Mouse (Mus musculus) spleen, postnatal 36 days (tissue): ENCODE measurements around the gene Carmil1.

ENCODE experiments used
- DNase-seq, 2 experiments: peaks; one replicate each; pipeline ENCODE4 v3.0.0; 2022; ENCODE audit warnings: low spot score in 2 of 2, mixed read lengths in 1 of 2

The Carmil1 gene

GRCm38 (mm10) chr13:24048611-24049010 lies 232.0 kb downstream of the Carmil1 start:
- DNase-seq: no peak

GRCm38 (mm10) chr13:24045271-24045670 lies 235.3 kb downstream of the Carmil1 start:
- no peak for DNase-seq

GRCm38 (mm10) chr13:24040221-24040620 lies 240.4 kb downstream of the Carmil1 start:
- DNase-seq: no peak

GRCm38 (mm10) chr13:24037502-24037901 lies 243.1 kb downstream of the Carmil1 start:
- no peak for DNase-seq

- no peak for DNase-seq
These were observed 244.4 kb downstream of the Carmil1 start for GRCm38 (mm10) chr13:24036150-24036549.

- DNase-seq: no peak
These were observed 253.1 kb downstream of the Carmil1 start for GRCm38 (mm10) chr13:24027191-24028170.

- no peak for DNase-seq
These were observed 262.1 kb downstream of the Carmil1 start for GRCm38 (mm10) chr13:24018515-24018914.

GRCm38 (mm10) chr13:24005528-24005927 lies 275.1 kb downstream of the Carmil1 start:
- no peak for DNase-seq

- no peak for DNase-seq
These were observed 278.8 kb downstream of the Carmil1 start for GRCm38 (mm10) chr13:24001797-24002196.

- DNase-seq: no peak
These were observed 279.5 kb downstream of the Carmil1 start for GRCm38 (mm10) chr13:24001081-24001480.

GRCm38 (mm10) chr13:23998826-23999225 lies 281.8 kb downstream of the Carmil1 start:
- no peak for DNase-seq

GRCm38 (mm10) chr13:23994756-23995155 lies 285.8 kb downstream of the Carmil1 start:
- DNase-seq: no peak

- no peak for DNase-seq
These were observed 286.6 kb downstream of the Carmil1 start for GRCm38 (mm10) chr13:23994024-23994423.

- peak; percentile 6 to 12 for DNase-seq
These were observed 289.7 kb downstream of the Carmil1 start, which contains the start of gene Scgn for GRCm38 (mm10) chr13:23990928-23991327. Gene Scgn (minus strand): TSS chr13:23991214.

GRCm38 (mm10) chr13:23990451-23990850 lies 290.1 kb downstream of the Carmil1 start:
- DNase-seq: no peak

GRCm38 (mm10) chr13:23985130-23985529 lies 295.5 kb downstream of the Carmil1 start:
- no peak for DNase-seq

GRCm38 (mm10) chr13:23972271-23972670 lies 308.3 kb downstream of the Carmil1 start:
- DNase-seq: no peak

- no peak for DNase-seq
These were observed 308.7 kb downstream of the Carmil1 start for GRCm38 (mm10) chr13:23971870-23972269.

- no peak for DNase-seq
These were observed 315.7 kb downstream of the Carmil1 start for GRCm38 (mm10) chr13:23964909-23965308.
